Mouse (Mus musculus): ENCODE data around the gene Pmpcb.
"Not testable (repeated sequence)": the region's sequence is repeated elsewhere in the genome, so short reads cannot be mapped to it uniquely, and the experiment has no call there.

DNA sequence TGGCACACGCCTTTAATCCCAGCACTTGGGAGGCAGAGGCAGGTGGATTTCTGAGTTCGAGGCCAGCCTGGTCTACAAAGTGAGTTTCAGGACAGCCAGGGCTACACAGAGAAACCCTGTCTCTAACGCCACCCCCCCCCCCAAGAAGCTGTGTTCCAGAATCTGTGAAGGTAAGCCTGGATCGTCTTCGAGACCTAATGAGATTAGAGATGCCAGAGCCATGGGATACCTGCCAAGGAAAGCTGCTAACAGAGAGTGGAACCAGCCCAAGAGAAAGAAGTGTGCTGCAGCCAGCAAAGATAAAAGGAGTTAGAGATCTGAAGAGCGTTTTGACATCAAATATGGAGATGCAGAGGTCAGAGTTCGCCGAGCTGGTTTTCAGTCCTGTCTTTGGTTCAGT is 28.9 kb upstream of the Pmpcb start:
- TF ChIP-seq CTCF (IDR thresholded peaks at IDR 0.05; ENCODE audit: borderline replicate concordance, control insufficient read depth, extremely low read depth, insufficient read depth, low read length, poor library complexity); POLR2A (IDR thresholded peaks at IDR 0.05; ENCODE audit: control insufficient read depth, extremely low read depth, insufficient read depth, low read length, poor library complexity): not testable (repeated sequence)

Measured in thymus, adult 2 months (tissue).